Mouse (Mus musculus): Measurements from ENCODE around the gene Pde4b.
"Not testable (repeated sequence)": the region's sequence is repeated elsewhere in the genome, so short reads cannot be mapped to it uniquely, and the experiment has no call there.

Gene Pde4b

GRCm38 (mm10) chr4:102480830-102481484 lies 393.6 kb downstream of the Pde4b start:
- DNase-seq (ENCODE audit: low spot score): peak; percentile 38

- DNase-seq (ENCODE audit: low spot score): no peak
These were observed 396.1 kb downstream of the Pde4b start for GRCm38 (mm10) chr4:102483354-102484018.

- peak; percentile 38 for DNase-seq (ENCODE audit: low spot score)
These were observed 397.4 kb downstream of the Pde4b start for GRCm38 (mm10) chr4:102484738-102485137.

- DNase-seq (ENCODE audit: low spot score): no peak
These were observed 399.0 kb downstream of the Pde4b start for GRCm38 (mm10) chr4:102486134-102486920.

- no peak for DNase-seq (ENCODE audit: low spot score)
These were observed 399.5 kb downstream of the Pde4b start for GRCm38 (mm10) chr4:102486921-102487240.

GRCm38 (mm10) chr4:102488000-102488399 lies 400.7 kb downstream of the Pde4b start:
- no peak for DNase-seq (ENCODE audit: low spot score)

GRCm38 (mm10) chr4:102491468-102492123 lies 404.3 kb downstream of the Pde4b start:
- DNase-seq (ENCODE audit: low spot score): no peak

GRCm38 (mm10) chr4:102492911-102493310 lies 405.6 kb downstream of the Pde4b start:
- DNase-seq (ENCODE audit: low spot score): no peak

- peak; percentile 32 for DNase-seq (ENCODE audit: low spot score)
These were observed 406.2 kb downstream of the Pde4b start for GRCm38 (mm10) chr4:102493342-102494128.

- DNase-seq (ENCODE audit: low spot score): not testable (repeated sequence)
These were observed 406.9 kb downstream of the Pde4b start for GRCm38 (mm10) chr4:102494203-102494602.

- no peak for DNase-seq (ENCODE audit: low spot score)
These were observed 407.7 kb downstream of the Pde4b start for GRCm38 (mm10) chr4:102495001-102495400.

- no peak for DNase-seq (ENCODE audit: low spot score)
These were observed 408.1 kb downstream of the Pde4b start for GRCm38 (mm10) chr4:102495474-102495873.

- DNase-seq (ENCODE audit: low spot score): no peak
These were observed 409.2 kb downstream of the Pde4b start for GRCm38 (mm10) chr4:102496269-102497177.

GRCm38 (mm10) chr4:102497221-102497620 lies 409.9 kb downstream of the Pde4b start:
- DNase-seq (ENCODE audit: low spot score): no peak

- DNase-seq (ENCODE audit: low spot score): no peak
These were observed 411.0 kb downstream of the Pde4b start for GRCm38 (mm10) chr4:102498169-102498919.

GRCm38 (mm10) chr4:102498920-102499316 lies 411.6 kb downstream of the Pde4b start:
- DNase-seq (ENCODE audit: low spot score): no peak

GRCm38 (mm10) chr4:102505714-102506113 lies 418.4 kb downstream of the Pde4b start:
- DNase-seq (ENCODE audit: low spot score): no peak

GRCm38 (mm10) chr4:102506376-102507280 lies 419.3 kb downstream of the Pde4b start:
- no peak for DNase-seq (ENCODE audit: low spot score)

GRCm38 (mm10) chr4:102507344-102507743 lies 420.0 kb downstream of the Pde4b start:
- DNase-seq (ENCODE audit: low spot score): no peak
